Mouse (Mus musculus): ENCODE results near the gene Prss23.

Prss23 gene

GRCm38 (mm10) chr7:89526731-89527429 lies at the start of gene Prss23:
Gene Prss23, minus strand, starts transcription at chr7:89527187.
- DNase-seq (ENCODE audit: low read depth, low spot score): peak; percentile 76

- DNase-seq (ENCODE audit: low read depth, low spot score): no peak
Measured at GRCm38 (mm10) chr7:89576127-89576526, 49.1 kb upstream of the Prss23 start.

- DNase-seq (ENCODE audit: low read depth, low spot score): no peak
Measured at GRCm38 (mm10) chr7:89564569-89564968, 37.6 kb upstream of the Prss23 start.

- DNase-seq (ENCODE audit: low read depth, low spot score): peak; percentile 65
Measured at GRCm38 (mm10) chr7:89563501-89563900, 36.5 kb upstream of the Prss23 start.

GRCm38 (mm10) chr7:89562140-89562539 lies 35.2 kb upstream of the Prss23 start:
- no peak for DNase-seq (ENCODE audit: low read depth, low spot score)

- DNase-seq (ENCODE audit: low read depth, low spot score): peak; percentile 42
Measured at GRCm38 (mm10) chr7:89560939-89561338, 34.0 kb upstream of the Prss23 start.

GRCm38 (mm10) chr7:89559633-89560032 lies 32.6 kb upstream of the Prss23 start:
- no peak for DNase-seq (ENCODE audit: low read depth, low spot score)

- DNase-seq (ENCODE audit: low read depth, low spot score): no peak
Measured at GRCm38 (mm10) chr7:89559105-89559504, 32.1 kb upstream of the Prss23 start.

GRCm38 (mm10) chr7:89558446-89559039 lies 31.6 kb upstream of the Prss23 start:
- DNase-seq (ENCODE audit: low read depth, low spot score): no peak

GRCm38 (mm10) chr7:89557056-89557455 lies 30.1 kb upstream of the Prss23 start:
- DNase-seq (ENCODE audit: low read depth, low spot score): no peak

GRCm38 (mm10) chr7:89556652-89557051 lies 29.7 kb upstream of the Prss23 start:
- no peak for DNase-seq (ENCODE audit: low read depth, low spot score)

- DNase-seq (ENCODE audit: low read depth, low spot score): no peak
Measured at GRCm38 (mm10) chr7:89555170-89555569, 28.2 kb upstream of the Prss23 start.

- DNase-seq (ENCODE audit: low read depth, low spot score): no peak
Measured at GRCm38 (mm10) chr7:89554068-89554467, 27.1 kb upstream of the Prss23 start.

GRCm38 (mm10) chr7:89540976-89541375 lies 14.0 kb upstream of the Prss23 start:
- DNase-seq (ENCODE audit: low read depth, low spot score): peak; percentile 50

- DNase-seq (ENCODE audit: low read depth, low spot score): peak; percentile 53
Measured at GRCm38 (mm10) chr7:89539391-89539790, 12.4 kb upstream of the Prss23 start.

- DNase-seq (ENCODE audit: low read depth, low spot score): no peak
Measured at GRCm38 (mm10) chr7:89527430-89527856, 456 bp upstream of the Prss23 start.

- no peak for DNase-seq (ENCODE audit: low read depth, low spot score)
Measured at GRCm38 (mm10) chr7:89523816-89524215, 3.2 kb downstream of the Prss23 start.

GRCm38 (mm10) chr7:89522170-89522569 lies 4.8 kb downstream of the Prss23 start:
- no peak for DNase-seq (ENCODE audit: low read depth, low spot score)

GRCm38 (mm10) chr7:89517460-89518390 lies 9.3 kb downstream of the Prss23 start:
- DNase-seq (ENCODE audit: low read depth, low spot score): peak; percentile 68

- no peak for DNase-seq (ENCODE audit: low read depth, low spot score)
Measured at GRCm38 (mm10) chr7:89516551-89517459, 10.2 kb downstream of the Prss23 start.

GRCm38 (mm10) chr7:89511921-89512514 lies 15.0 kb downstream of the Prss23 start:
- DNase-seq (ENCODE audit: low read depth, low spot score): no peak
